Mouse (Mus musculus): Measurements from ENCODE around the gene Plxnb3. TPM values are rescaled to one million over a fixed set of nuclear protein-coding genes. Genes with fewer than 3 reads are reported as not detected.
"Not testable (repeated sequence)": the region's sequence is repeated elsewhere in the genome, so short reads cannot be mapped to it uniquely, and the experiment has no call there.

The Plxnb3 gene
- polyA plus RNA-seq, 2 experiments = 0.14 to 0.26 TPM

- 50% methylated on average over 5 of the region's 5 CpGs for WGBS (ENCODE audit: insufficient replicate concordance)
- DNase-seq (ENCODE audit: low read depth in 3 of 3, low spot score in 3 of 3) (no peak), ATAC-seq (ENCODE audit: insufficient read depth) (no peak)
- H3K4me3 ChIP-seq (ENCODE audit: insufficient read depth in 1 of 2, low read depth in 2 of 2, low read length in 2 of 2) = no peak overlapping the region
- H3K9ac ChIP-seq (replicated peaks) = no peak overlapping the region
- H3K27me3 ChIP-seq (ENCODE audit: control insufficient read depth, insufficient read depth, low read length) = no peaks in the 10 kb centered on the region; the same call in 1 of the 2 replicates
- H3K4me1 ChIP-seq (replicated peaks; ENCODE audit: control insufficient read depth in 2 of 2, insufficient read depth in 2 of 2, low read length in 1 of 2) = no peaks in the 10 kb centered on the region
- no peak overlapping the region for H3K27ac ChIP-seq
- TF ChIP-seq CTCF (IDR thresholded peaks at IDR 0.05; ENCODE audit: low read depth) (no peak), EP300 (IDR thresholded peaks at IDR 0.05; ENCODE audit: low read depth) (no peak)
- no peaks in the 10 kb centered on the region for H3K9me3 ChIP-seq (ENCODE audit: control insufficient read depth, low read length)
- H3K36me3 ChIP-seq (replicated peaks; ENCODE audit: control insufficient read depth, insufficient read depth, low read depth) = no peaks in the 10 kb centered on the region
- no peak overlapping the region for H3K4me2 ChIP-seq (ENCODE audit: low read depth)
Measured at GRCm38 (mm10) chrX:73739151-73739550, 17.7 kb upstream of the Plxnb3 start.

- H3K9me3 ChIP-seq (ENCODE audit: control insufficient read depth, low read length); H3K4me2 ChIP-seq (ENCODE audit: low read depth); H3K27ac ChIP-seq; H3K9ac ChIP-seq (replicated peaks); H3K4me3 ChIP-seq (ENCODE audit: insufficient read depth in 1 of 2, low read depth in 2 of 2, low read length in 2 of 2); H3K27me3 ChIP-seq (ENCODE audit: control insufficient read depth, insufficient read depth, low read length); H3K4me1 ChIP-seq (replicated peaks; ENCODE audit: control insufficient read depth in 2 of 2, insufficient read depth in 2 of 2, low read length in 1 of 2); H3K36me3 ChIP-seq (replicated peaks; ENCODE audit: control insufficient read depth, insufficient read depth, low read depth); DNase-seq (ENCODE audit: low read depth in 3 of 3, low spot score in 3 of 3); ATAC-seq (ENCODE audit: insufficient read depth): not testable (repeated sequence)
- 75% methylated on average over 7 of the region's 7 CpGs for WGBS (ENCODE audit: insufficient replicate concordance)
Measured at GRCm38 (mm10) chrX:73739841-73740240, 17.0 kb upstream of the Plxnb3 start.

GRCm38 (mm10) chrX:73744774-73745481 lies 12.0 kb upstream of the Plxnb3 start:
- TF ChIP-seq EP300 (IDR thresholded peaks at IDR 0.05; ENCODE audit: low read depth) (no peak), CTCF (IDR thresholded peaks at IDR 0.05; ENCODE audit: low read depth) (no peak)

GRCm38 (mm10) chrX:73748977-73749376 lies 7.9 kb upstream of the Plxnb3 start:
- H3K9ac ChIP-seq (replicated peaks) = no peak overlapping the region
- no peaks in the 10 kb centered on the region for H3K9me3 ChIP-seq (ENCODE audit: control insufficient read depth, low read length)

More at GRCm38 (mm10) chrX:73744774-73745481, 12.0 kb upstream of the Plxnb3 start:
- Histone ChIP-seq H3K27ac (no peak overlapping the region), H3K4me1 (replicated peaks; ENCODE audit: control insufficient read depth in 2 of 2, insufficient read depth in 2 of 2, low read length in 1 of 2) (no peaks in the 10 kb centered on the region), H3K36me3 (replicated peaks; ENCODE audit: control insufficient read depth, insufficient read depth, low read depth) (no peaks in the 10 kb centered on the region), H3K4me3 (ENCODE audit: insufficient read depth in 1 of 2, low read depth in 2 of 2, low read length in 2 of 2) (no peak overlapping the region), H3K9me3 (ENCODE audit: control insufficient read depth, low read length) (no peaks in the 10 kb centered on the region), H3K9ac (replicated peaks) (no peak overlapping the region), H3K4me2 (ENCODE audit: low read depth) (no peak overlapping the region), H3K27me3 (ENCODE audit: control insufficient read depth, insufficient read depth, low read length) (no peaks in the 10 kb centered on the region)
- DNase-seq (ENCODE audit: low read depth in 3 of 3, low spot score in 3 of 3) (no peak), ATAC-seq (ENCODE audit: insufficient read depth) (no peak)
- 62% methylated on average over 1 of the region's 1 CpGs for WGBS (ENCODE audit: insufficient replicate concordance)

GRCm38 (mm10) chrX:73758611-73759290 lies 1.9 kb downstream of the Plxnb3 start:
- no peak overlapping the region for H3K27ac ChIP-seq
- WGBS (ENCODE audit: insufficient replicate concordance) = 74% methylated on average over 12 of the region's 13 CpGs
- H3K9me3 ChIP-seq (ENCODE audit: control insufficient read depth, low read length) = no peaks in the 10 kb centered on the region
- H3K4me1 ChIP-seq (replicated peaks; ENCODE audit: control insufficient read depth in 2 of 2, insufficient read depth in 2 of 2, low read length in 1 of 2) = no peaks in the 10 kb centered on the region
- DNase-seq (ENCODE audit: low read depth in 3 of 3, low spot score in 3 of 3) (no peak), ATAC-seq (ENCODE audit: insufficient read depth) (no peak)
- H3K4me2 ChIP-seq (ENCODE audit: low read depth) = no peak overlapping the region
- no peaks in the 10 kb centered on the region for H3K27me3 ChIP-seq (ENCODE audit: control insufficient read depth, insufficient read depth, low read length)
- TF ChIP-seq EP300 (IDR thresholded peaks at IDR 0.05; ENCODE audit: low read depth) (no peak), CTCF (IDR thresholded peaks at IDR 0.05; ENCODE audit: low read depth) (no peak)
- no peak overlapping the region for H3K9ac ChIP-seq (replicated peaks)
- H3K4me3 ChIP-seq (ENCODE audit: insufficient read depth in 1 of 2, low read depth in 2 of 2, low read length in 2 of 2) = no peak overlapping the region
- H3K36me3 ChIP-seq (replicated peaks; ENCODE audit: control insufficient read depth, insufficient read depth, low read depth) = no peaks in the 10 kb centered on the region

More at GRCm38 (mm10) chrX:73748977-73749376, 7.9 kb upstream of the Plxnb3 start:
- no peak for ATAC-seq (ENCODE audit: insufficient read depth)
- TF ChIP-seq CTCF (IDR thresholded peaks at IDR 0.05; ENCODE audit: low read depth) (no peak), EP300 (IDR thresholded peaks at IDR 0.05; ENCODE audit: low read depth) (no peak)
- Histone ChIP-seq H3K4me2 (ENCODE audit: low read depth) (no peak overlapping the region), H3K27ac (no peak overlapping the region), H3K4me3 (ENCODE audit: insufficient read depth in 1 of 2, low read depth in 2 of 2, low read length in 2 of 2) (no peak overlapping the region), H3K4me1 (replicated peaks; ENCODE audit: control insufficient read depth in 2 of 2, insufficient read depth in 2 of 2, low read length in 1 of 2) (no peaks in the 10 kb centered on the region), H3K36me3 (replicated peaks; ENCODE audit: control insufficient read depth, insufficient read depth, low read depth) (no peaks in the 10 kb centered on the region), H3K27me3 (ENCODE audit: control insufficient read depth, insufficient read depth, low read length) (no peaks in the 10 kb centered on the region)
- no peak for DNase-seq (ENCODE audit: low read depth in 3 of 3, low spot score in 3 of 3)
- 58% methylated on average over 1 of the region's 1 CpGs for WGBS (ENCODE audit: insufficient replicate concordance)
